Mouse (Mus musculus) layer of hippocampus, adult 9-10 months (tissue): ENCODE measurements around the gene Fam155a.

Source experiments
- DNase-seq: peaks from one replicate; pipeline ENCODE4 v3.0.0; 2022; ENCODE audit warnings: low spot score

Gene Fam155a

GRCm38 (mm10) chr8:9493557-9494224 is 277.3 kb downstream of the Fam155a start:
- DNase-seq, result no peak

GRCm38 (mm10) chr8:9482565-9482964 is 288.4 kb downstream of the Fam155a start:
- DNase-seq, result no peak

- DNase-seq, result no peak
These were observed 299.7 kb downstream of the Fam155a start for GRCm38 (mm10) chr8:9471290-9471689.

- no peak for DNase-seq
These were observed 300.8 kb downstream of the Fam155a start for GRCm38 (mm10) chr8:9470114-9470513.

GRCm38 (mm10) chr8:9461111-9461510 is 309.9 kb downstream of the Fam155a start:
- no peak for DNase-seq

- DNase-seq, result no peak
These were observed 310.3 kb downstream of the Fam155a start for GRCm38 (mm10) chr8:9460707-9461106.

GRCm38 (mm10) chr8:9458614-9459013 is 312.3 kb downstream of the Fam155a start:
- DNase-seq, result no peak

GRCm38 (mm10) chr8:9455138-9455537 is 315.8 kb downstream of the Fam155a start:
- DNase-seq, result no peak

- no peak for DNase-seq
These were observed 317.2 kb downstream of the Fam155a start for GRCm38 (mm10) chr8:9453742-9454141.

- DNase-seq, result no peak
These were observed 319.4 kb downstream of the Fam155a start for GRCm38 (mm10) chr8:9451543-9451942.

GRCm38 (mm10) chr8:9448613-9449012 is 322.3 kb downstream of the Fam155a start:
- no peak for DNase-seq

- no peak for DNase-seq
These were observed 333.1 kb downstream of the Fam155a start for GRCm38 (mm10) chr8:9437822-9438221.

- no peak for DNase-seq
These were observed 335.5 kb downstream of the Fam155a start for GRCm38 (mm10) chr8:9435501-9435900.

- DNase-seq, result no peak
These were observed 338.2 kb downstream of the Fam155a start for GRCm38 (mm10) chr8:9432635-9433372.

- DNase-seq, result no peak
These were observed 342.1 kb downstream of the Fam155a start for GRCm38 (mm10) chr8:9428846-9429245.

GRCm38 (mm10) chr8:9424069-9424468 is 346.9 kb downstream of the Fam155a start:
- DNase-seq, result no peak

GRCm38 (mm10) chr8:9423590-9423989 is 347.4 kb downstream of the Fam155a start:
- no peak for DNase-seq

GRCm38 (mm10) chr8:9423184-9423583 is 347.8 kb downstream of the Fam155a start:
- DNase-seq, result no peak

GRCm38 (mm10) chr8:9418856-9419800 is 351.8 kb downstream of the Fam155a start:
- no peak for DNase-seq

- no peak for DNase-seq
These were observed 354.8 kb downstream of the Fam155a start for GRCm38 (mm10) chr8:9416189-9416588.

- DNase-seq, result no peak
These were observed 362.5 kb downstream of the Fam155a start for GRCm38 (mm10) chr8:9408480-9408879.

GRCm38 (mm10) chr8:9406204-9406603 is 364.8 kb downstream of the Fam155a start:
- no peak for DNase-seq
